Mouse (Mus musculus) bone marrow, adult 2 months (tissue): ENCODE results near the gene Olfr1157. TPM values are rescaled to one million over a fixed set of nuclear protein-coding genes. Genes with fewer than 3 reads are reported as not detected.

Experiments used
- H3K27ac ChIP-seq: fragments of 200-500 bp; 2 replicates; pipeline ENCODE4 v1.5.1; 2012; ENCODE audit warnings: low read depth, mild to moderate bottlenecking, control low read depth, inconsistent platforms, low read length; ENCODE audit not compliant: control insufficient read depth, poor library complexity, insufficient read depth
- H3K4me1 ChIP-seq: fragments of 200-500 bp; 2 replicates; pipeline ENCODE4 v1.6.1; 2011; ENCODE audit warnings: low read length; ENCODE audit not compliant: control insufficient read depth, insufficient read depth
- H3K4me3 ChIP-seq: fragments of 200-500 bp; replicated peaks from 2 replicates; pipeline ENCODE3; 2011; ENCODE audit warnings: mild to moderate bottlenecking, low read depth, low read length, control low read depth; ENCODE audit not compliant: control insufficient read depth
- CTCF ChIP-seq: fragments of 200-500 bp; IDR thresholded peaks from 2 replicates; pipeline ENCODE4 v1.5.1; 2011; ENCODE audit warnings: low read length, control low read depth; ENCODE audit not compliant: control insufficient read depth, insufficient read depth
- POLR2A ChIP-seq: fragments of 200-500 bp; IDR thresholded peaks from 2 replicates; pipeline ENCODE4 v1.6.1; 2011; ENCODE audit warnings: low read depth, mild to moderate bottlenecking, control low read depth, low read length, borderline replicate concordance; ENCODE audit not compliant: control insufficient read depth
- WGBS: fragments of 180-500 bp; shearing (Covaris S2); methylation state at CpG from one replicate; pipeline ENCODE4 v1.1.7; 2018; 5-methylcytosine and 5-hydroxymethylcytosine counted together
- polyA plus RNA-seq: library from polyadenylated mRNA; stranded (reverse); fragments of >200 nt; gene quantifications from 2 replicates; pipeline ENCODE4 v1.2.4, GENCODE M21; 2011; ENCODE audit warnings: low replicate concordance; ENCODE audit not compliant: missing spikeins, insufficient read depth, insufficient read length

The Olfr1157 gene
- not detected in 2 replicates for polyA plus RNA-seq

GRCm38 (mm10) chr2:87968199-87968598 lies at the start of gene Olfr1157:
Gene Olfr1157, minus strand, starts transcription at chr2:87968299.
- TF ChIP-seq CTCF (no peak), POLR2A (no peak)
- no peaks in the 10 kb centered on the region for H3K4me1 ChIP-seq
- WGBS: 88% methylated on average over 4 of the region's 4 CpGs
- H3K4me3 ChIP-seq: no peak within 1 kb of the TSS
- H3K27ac ChIP-seq: no peak within 1 kb of the TSS

- H3K4me1 ChIP-seq: no peaks in the 10 kb centered on the region
- no peak within 1 kb of the TSS for H3K4me3 ChIP-seq
- H3K27ac ChIP-seq: no peak within 1 kb of the TSS
- TF ChIP-seq CTCF (no peak), POLR2A (no peak)
Measured at GRCm38 (mm10) chr2:88007515-88008318, 39.6 kb upstream of the Olfr1157 start, which contains the start of gene Olfr1160. Gene Olfr1160, minus strand, starts transcription at chr2:88008268.

- Histone ChIP-seq H3K4me3 (no peak within 1 kb of the TSS), H3K27ac (no peak within 1 kb of the TSS), H3K4me1 (no peaks in the 10 kb centered on the region)
- TF ChIP-seq POLR2A: no peak
- TF ChIP-seq CTCF: no peak
Measured at GRCm38 (mm10) chr2:87989813-87990212, 21.7 kb upstream of the Olfr1157 start, which contains the start of gene Olfr1158. Gene Olfr1158, plus strand, starts transcription at chr2:87990113.

GRCm38 (mm10) chr2:87974563-87974962 lies 6.5 kb upstream of the Olfr1157 start, which contains the start of gene Olfr74:
Gene Olfr74, minus strand, starts transcription at chr2:87974663.
- no peaks in the 10 kb centered on the region for H3K4me1 ChIP-seq
- no peak for TF ChIP-seq POLR2A
- no peak within 1 kb of the TSS for H3K27ac ChIP-seq
- 62% methylated on average over 3 of the region's 3 CpGs for WGBS
- H3K4me3 ChIP-seq: no peak within 1 kb of the TSS

GRCm38 (mm10) chr2:87953000-87953399 lies 15.1 kb downstream of the Olfr1157 start, which contains the start of gene Olfr1156:
Gene Olfr1156, minus strand, starts transcription at chr2:87953100.
- TF ChIP-seq CTCF (no peak), POLR2A (no peak)
- Histone ChIP-seq H3K4me3 (no peak within 1 kb of the TSS), H3K27ac (no peak within 1 kb of the TSS), H3K4me1 (no peaks in the 10 kb centered on the region)

GRCm38 (mm10) chr2:87945037-87945436 lies 23.1 kb downstream of the Olfr1157 start, which contains the start of gene Olfr1155:
Gene Olfr1155, minus strand, starts transcription at chr2:87945137.
- H3K27ac ChIP-seq: no peak within 1 kb of the TSS
- H3K4me1 ChIP-seq: no peaks in the 10 kb centered on the region
- H3K4me3 ChIP-seq: no peak within 1 kb of the TSS
- TF ChIP-seq CTCF (no peak), POLR2A (no peak)
- WGBS: 86% methylated on average over 1 of the region's 1 CpGs

Other genes starting within 250 kb of the Olfr1157 start
- not detected in 2 replicates for gene Olfr1138, start 228.3 kb downstream of the Olfr1157 start, polyA plus RNA-seq
- not detected in 2 replicates for gene Olfr1140, start 224.5 kb downstream of the Olfr1157 start, polyA plus RNA-seq
- not detected in 2 replicates for gene Olfr1141, start 214.3 kb downstream of the Olfr1157 start, polyA plus RNA-seq
- not detected in 2 replicates for gene Olfr152, start 188.8 kb downstream of the Olfr1157 start, polyA plus RNA-seq
- gene Olfr1143, start 167.7 kb downstream of the Olfr1157 start, polyA plus RNA-seq: not detected in 2 replicates
- gene Olfr1145, start 158.5 kb downstream of the Olfr1157 start, polyA plus RNA-seq: not detected in 2 replicates
- gene Olfr1148, start 137.8 kb downstream of the Olfr1157 start, polyA plus RNA-seq: not detected in 2 replicates
- gene Olfr1150-ps1, start 124.3 kb downstream of the Olfr1157 start, polyA plus RNA-seq: not detected in 2 replicates
- gene Olfr1151, start 112.4 kb downstream of the Olfr1157 start, polyA plus RNA-seq: not detected in 2 replicates
- gene Olfr1152, start 101.8 kb downstream of the Olfr1157 start, polyA plus RNA-seq: 0.54 and 1.6 TPM in 2 replicates
- not detected in 2 replicates for gene Olfr1153, start 73.3 kb downstream of the Olfr1157 start, polyA plus RNA-seq
- gene Olfr1154, start 63.1 kb downstream of the Olfr1157 start, polyA plus RNA-seq: not detected in 2 replicates
- gene Olfr1155, start 23.2 kb downstream of the Olfr1157 start, polyA plus RNA-seq: not detected in 2 replicates
- gene Olfr1156, start 15.2 kb downstream of the Olfr1157 start, polyA plus RNA-seq: not detected in 2 replicates
- gene Olfr74, start 6.4 kb upstream of the Olfr1157 start, polyA plus RNA-seq: not detected in 2 replicates
- gene Olfr1158, start 21.8 kb upstream of the Olfr1157 start, polyA plus RNA-seq: not detected in 2 replicates
- gene Olfr1160, start 40.0 kb upstream of the Olfr1157 start, polyA plus RNA-seq: not detected in 2 replicates
- not detected in 2 replicates for gene Olfr1161, start 54.5 kb upstream of the Olfr1157 start, polyA plus RNA-seq
- gene Olfr73, start 69.4 kb upstream of the Olfr1157 start, polyA plus RNA-seq: not detected in 2 replicates
- gene Olfr1162, start 82.8 kb upstream of the Olfr1157 start, polyA plus RNA-seq: 0.34 and 0.92 TPM in 2 replicates
- not detected in 2 replicates for gene Olfr1163, start 103.5 kb upstream of the Olfr1157 start, polyA plus RNA-seq
- not detected in 2 replicates for gene Olfr1164, start 125.7 kb upstream of the Olfr1157 start, polyA plus RNA-seq
- gene Olfr1166, start 160.0 kb upstream of the Olfr1157 start, polyA plus RNA-seq: not detected in 2 replicates
- not detected in 2 replicates for gene Olfr1167, start 186.9 kb upstream of the Olfr1157 start, polyA plus RNA-seq
- gene Olfr1168, start 213.6 kb upstream of the Olfr1157 start, polyA plus RNA-seq: not detected in 2 replicates